Mouse (Mus musculus): ENCODE measurements at regions not wholly inside any gene's neighbourhood (a gene's known extent, or its start where the extent isn't known, plus 50 kb on each side); places are given as distances from the start of the nearest gene placed in this dataset.

- DNase-seq (ENCODE audit: extremely low spot score in 1 of 2, low spot score in 2 of 2) = no peak
- H3K27ac ChIP-seq = no peak overlapping the region
- no peak for TF ChIP-seq CTCF (IDR thresholded peaks at IDR 0.05)
- intact Hi-C loops (cut with DNase I) = no loop called here
- H3K4me3 ChIP-seq = no peak overlapping the region
Observed at GRCm38 (mm10) chr10:92257815-92258214, 464.4 kb downstream of the Nedd1 start.

GRCm38 (mm10) chr10:92248648-92249047, 473.6 kb downstream of the Nedd1 start:
- no peak overlapping the region for H3K4me3 ChIP-seq
- DNase-seq (ENCODE audit: extremely low spot score in 1 of 2, low spot score in 2 of 2) = peak in 1 of 2 experiments; percentile 9
- TF ChIP-seq CTCF (IDR thresholded peaks at IDR 0.05) = no peak
- intact Hi-C loops (cut with DNase I) = no loop called here
- H3K27ac ChIP-seq = no peak overlapping the region

- no peak for DNase-seq (ENCODE audit: extremely low spot score in 1 of 2, low spot score in 2 of 2)
- intact Hi-C loops (cut with DNase I) = loop anchor here (2.0 kb wide), 1 partner anchor 83 kb away; no protein-coding TSS in a partner anchor
- Histone ChIP-seq H3K27ac (peak overlapping the region; percentile 28; the same call in 1 of the 2 replicates), H3K4me3 (no peak overlapping the region)
- no peak for TF ChIP-seq CTCF (IDR thresholded peaks at IDR 0.05)
Observed at GRCm38 (mm10) chr10:92247449-92247805, 474.8 kb downstream of the Nedd1 start.

GRCm38 (mm10) chr10:92246785-92247448, 475.3 kb downstream of the Nedd1 start:
- DNase-seq (ENCODE audit: extremely low spot score in 1 of 2, low spot score in 2 of 2) = peak in 1 of 2 experiments; percentile 12
- intact Hi-C loops (cut with DNase I) = loop anchor here (2.0 kb wide), 1 partner anchor 82 kb away; no protein-coding TSS in a partner anchor
- TF ChIP-seq CTCF (IDR thresholded peaks at IDR 0.05) = no peak
- no peak overlapping the region for H3K4me3 ChIP-seq
- H3K27ac ChIP-seq = peak overlapping the region; percentile 28; the same call in 1 of the 2 replicates

DNA sequence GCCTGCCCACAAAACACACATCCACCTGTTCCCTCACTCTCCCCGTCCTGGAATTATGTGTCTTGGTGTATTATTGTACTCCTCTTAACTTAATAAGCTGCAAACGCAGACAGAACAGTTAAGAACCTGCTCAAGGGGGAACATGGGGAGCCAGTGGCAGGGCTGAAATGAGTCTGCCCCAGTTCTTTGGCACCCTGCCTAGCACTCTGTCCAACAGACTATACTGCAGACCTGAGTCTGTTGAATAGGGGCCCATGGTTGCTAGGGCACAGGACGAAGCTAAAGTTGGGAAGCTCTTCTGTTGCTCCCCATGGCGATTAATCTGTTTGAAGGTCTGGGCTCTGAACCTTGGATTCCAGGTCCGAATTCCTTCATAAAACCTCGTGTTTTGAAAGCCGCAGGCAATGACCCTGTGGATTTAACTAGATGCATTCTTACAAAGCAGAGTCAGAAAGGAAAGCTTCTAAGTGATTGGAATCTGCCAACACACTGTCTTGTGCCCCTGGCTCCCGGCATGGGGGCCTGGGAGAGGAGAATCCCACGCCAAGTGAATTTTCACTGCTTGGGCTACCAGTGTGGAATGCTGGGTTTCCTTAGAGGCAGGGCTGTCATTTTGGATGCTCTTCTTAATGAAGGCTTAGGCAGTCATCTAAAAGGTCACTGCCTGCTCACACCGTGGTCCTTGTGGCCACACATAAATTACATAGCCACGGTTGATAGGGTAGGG, 479.3 kb downstream of the Nedd1 start:
- intact Hi-C loops (cut with DNase I) = no loop called here
- H3K4me3 ChIP-seq = no peak overlapping the region
- H3K27ac ChIP-seq = no peak overlapping the region
- DNase-seq (ENCODE audit: extremely low spot score in 1 of 2, low spot score in 2 of 2) = no peak
- TF ChIP-seq CTCF (IDR thresholded peaks at IDR 0.05) = no peak

GRCm38 (mm10) chr10:92237881-92238280, 484.3 kb downstream of the Nedd1 start:
- Histone ChIP-seq H3K4me3 (no peak overlapping the region), H3K27ac (no peak overlapping the region)
- no peak for DNase-seq (ENCODE audit: extremely low spot score in 1 of 2, low spot score in 2 of 2)
- intact Hi-C loops (cut with DNase I) = no loop called here
- TF ChIP-seq CTCF (IDR thresholded peaks at IDR 0.05) = no peak

GRCm38 (mm10) chr10:92232081-92232480, 490.1 kb downstream of the Nedd1 start:
- Histone ChIP-seq H3K27ac (no peak overlapping the region), H3K4me3 (no peak overlapping the region)
- DNase-seq (ENCODE audit: extremely low spot score in 1 of 2, low spot score in 2 of 2) = no peak
- TF ChIP-seq CTCF (IDR thresholded peaks at IDR 0.05) = no peak
- intact Hi-C loops (cut with DNase I) = no loop called here

DNA sequence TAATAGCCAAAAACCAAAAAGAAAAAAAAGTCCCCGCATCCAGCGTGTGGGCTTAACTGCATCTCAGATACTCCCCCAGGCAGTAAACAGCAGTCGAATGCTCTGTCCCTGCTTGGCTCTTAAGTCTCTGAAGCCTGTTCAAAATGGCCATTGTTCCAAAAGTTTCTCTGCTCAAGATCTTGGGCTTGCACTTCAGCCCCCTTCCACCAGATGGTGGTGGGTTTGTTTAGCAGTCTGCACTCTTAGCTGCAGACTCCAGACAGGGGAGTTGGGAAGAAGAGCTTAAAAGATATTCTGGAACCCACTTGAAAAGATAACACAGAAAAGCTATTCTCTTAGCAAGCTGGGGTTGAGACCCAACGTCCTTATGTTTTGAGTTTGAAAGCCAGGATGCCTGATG, 496.4 kb downstream of the Nedd1 start:
- Histone ChIP-seq H3K27ac (no peak overlapping the region), H3K4me3 (no peak overlapping the region)
- TF ChIP-seq CTCF (IDR thresholded peaks at IDR 0.05) = peak; percentile 26
- no peak for DNase-seq (ENCODE audit: extremely low spot score in 1 of 2, low spot score in 2 of 2)
- intact Hi-C loops (cut with DNase I) = no loop called here

GRCm38 (mm10) chr10:92225071-92225470, 497.1 kb downstream of the Nedd1 start:
- no peak for DNase-seq (ENCODE audit: extremely low spot score in 1 of 2, low spot score in 2 of 2)
- no peak overlapping the region for H3K27ac ChIP-seq
- TF ChIP-seq CTCF (IDR thresholded peaks at IDR 0.05) = no peak
- no peak overlapping the region for H3K4me3 ChIP-seq
- intact Hi-C loops (cut with DNase I) = no loop called here

- Histone ChIP-seq H3K27ac (no peak overlapping the region), H3K4me3 (no peak overlapping the region)
- intact Hi-C loops (cut with DNase I) = no loop called here
- no peak for DNase-seq (ENCODE audit: extremely low spot score in 1 of 2, low spot score in 2 of 2)
- TF ChIP-seq CTCF (IDR thresholded peaks at IDR 0.05) = no peak
Observed at GRCm38 (mm10) chr10:92219310-92219709, 502.9 kb downstream of the Nedd1 start.

GRCm38 (mm10) chr10:92170856-92171255, 551.4 kb downstream of the Nedd1 start:
- no peak overlapping the region for H3K27ac ChIP-seq
- no peak for TF ChIP-seq CTCF (IDR thresholded peaks at IDR 0.05)
- DNase-seq (ENCODE audit: extremely low spot score in 1 of 2, low spot score in 2 of 2) = no peak
- H3K4me3 ChIP-seq = no peak overlapping the region
- intact Hi-C loops (cut with DNase I) = no loop called here

- DNase-seq (ENCODE audit: extremely low spot score in 1 of 2, low spot score in 2 of 2) = no peak
- intact Hi-C loops (cut with DNase I) = loop anchor here (10.0 kb wide), 1 partner anchor 431 kb away; no protein-coding TSS in a partner anchor
- no peak for TF ChIP-seq CTCF (IDR thresholded peaks at IDR 0.05)
- Histone ChIP-seq H3K4me3 (no peak overlapping the region), H3K27ac (no peak overlapping the region)
Observed at GRCm38 (mm10) chr10:92166057-92166456, 556.2 kb downstream of the Nedd1 start.
